ENCODE assay signal across 8 mouse cellular contexts in the genomic region with DNA sequence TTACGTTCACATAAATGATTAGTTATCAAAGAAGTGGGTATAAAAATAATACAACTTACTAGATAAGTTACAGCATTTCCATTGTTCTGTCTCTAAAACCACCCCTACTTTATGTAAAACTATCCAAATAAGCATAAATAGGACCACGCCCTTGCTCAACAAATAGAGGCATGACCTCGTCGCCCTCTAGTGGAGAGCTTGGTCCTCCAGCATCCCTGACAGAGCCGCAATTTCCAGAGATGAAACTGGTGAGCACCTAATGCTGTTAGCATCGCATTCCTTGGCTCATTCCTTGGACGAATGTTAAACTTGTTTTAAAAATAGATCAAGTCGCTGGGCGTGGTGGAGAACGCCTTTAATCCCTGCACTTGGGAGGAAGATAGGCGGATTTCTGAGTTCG. TPM values are rescaled to one million over a fixed set of nuclear protein-coding genes. Genes with fewer than 3 reads are reported as not detected.
DNase-seq lines count a peak whose midpoint lies in the region; ATAC-seq lines count a peak whose summit lies in the region.

No protein-coding gene starts in this region.

- no peaks in the 10 kb centered on the region for H3K36me3 ChIP-seq in kidney, embryonic 16.5 days (ENCODE audit: insufficient read depth, low read length)
- H3K36me3 ChIP-seq in embryonic facial prominence, embryonic 10.5 days (replicated peaks) = no peaks in the 10 kb centered on the region

- H3K9ac ChIP-seq in kidney, embryonic 16.5 days (replicated peaks; ENCODE audit: low read length) = no peak overlapping the region

- no peak for ATAC-seq in kidney, embryonic 16.5 days (ENCODE audit: low FRiP score, low TSS enrichment)
- peak; percentile 99 for ATAC-seq in CD4-positive, CD25-positive, alpha-beta regulatory T cell, adult 4 months
- ATAC-seq in monocyte, adult 5-6 weeks (replicated peaks; ENCODE audit: insufficient number of reproducible peaks, low FRiP score, low TSS enrichment, poor library complexity, severe bottlenecking) = peak; percentile 78

- H3K9me3 ChIP-seq in kidney, embryonic 16.5 days (ENCODE audit: low read length) = 0 out of 2 replicates have a peak, but pooled peaks cover 5% of the 10 kb centered on the region
- no peaks in the 10 kb centered on the region for H3K9me3 ChIP-seq in embryonic facial prominence, embryonic 10.5 days

- no peak overlapping the region for H3K4me3 ChIP-seq in kidney, embryonic 16.5 days (ENCODE audit: low read length)
- H3K4me3 ChIP-seq in embryonic facial prominence, embryonic 10.5 days = no peak overlapping the region

- H3K27me3 ChIP-seq in kidney, embryonic 16.5 days (ENCODE audit: insufficient read depth, low read length) = no peaks in the 10 kb centered on the region
- H3K27me3 ChIP-seq in embryonic facial prominence, embryonic 10.5 days (replicated peaks; ENCODE audit: low read depth, poor library complexity, severe bottlenecking) = no peaks in the 10 kb centered on the region

- DNase-seq in kidney, adult 11 months = peak; percentile 20
- DNase-seq in WW6 (ENCODE audit: low read depth, low spot score) = peak; percentile 43
- peak; percentile 65 for DNase-seq in embryonic facial prominence, embryonic 10.5 days (ENCODE audit: low spot score)
- DNase-seq in left cerebral cortex, postnatal 14 days (ENCODE audit: low spot score in 2 of 2) = peak; percentile 25 to 35
- no peak for DNase-seq in frontal cortex, postnatal 10 days (ENCODE audit: low spot score in 2 of 2)

- WGBS in kidney, embryonic 16.5 days = 47% methylated on average over 12 of the region's 12 CpGs
- whole genome bisulfite sequencing in embryonic facial prominence, embryonic 10.5 days = 35% methylated on average over 12 of the region's 12 CpGs

- no peaks in the 10 kb centered on the region for H3K4me1 ChIP-seq in kidney, embryonic 16.5 days (ENCODE audit: insufficient read depth, low read length)
- no peaks in the 10 kb centered on the region for H3K4me1 ChIP-seq in embryonic facial prominence, embryonic 10.5 days

- intact Hi-C loops in left cerebral cortex, postnatal 14 days (cut with DNase I) = no loop called here

- no peak overlapping the region for H3K4me2 ChIP-seq in kidney, embryonic 16.5 days (replicated peaks; ENCODE audit: low read depth, low read length)

- H3K27ac ChIP-seq in kidney, embryonic 16.5 days (ENCODE audit: low read length) = no peak overlapping the region
- H3K27ac ChIP-seq in embryonic facial prominence, embryonic 10.5 days (replicated peaks) = no peak overlapping the region

RNA-seq across cellular contexts. Expression of a gene that starts 9.7 kb away (rescaled TPM):
- polyA plus RNA-seq in kidney, embryonic 16.5 days (2015; fragmentation: Nextera tagmentation; extraction: Ambion mirVana) = 9.2 and 9.7 TPM in 2 replicates
- polyA plus RNA-seq in CD4-positive, CD25-positive, alpha-beta regulatory T cell, adult 4 months (2017; shearing (Covaris generic)) = 1 to 10 TPM; 4.6 to 9.5 TPM
- polyA plus RNA-seq in embryonic facial prominence, embryonic 10.5 days (2016; fragmentation: Nextera tagmentation; extraction: Ambion mirVana) = 8.6 and 8.7 TPM in 2 replicates
- total RNA-seq in left cerebral cortex, postnatal 14 days (2021) = 1 to 10 TPM; 4.4 to 4.9 TPM
- 1.4 to 4.5 TPM (median 1.9 TPM) in 3 replicates for total RNA-seq in monocyte, adult 5-6 weeks (2017)

RNA-seq across cellular contexts. Expression of a gene that starts 9.8 kb away (rescaled TPM):
- polyA plus RNA-seq in kidney, embryonic 16.5 days (2015; fragmentation: Nextera tagmentation; extraction: Ambion mirVana) = 2.5 and 3.4 TPM in 2 replicates
- under 1 TPM; 0.46 to 0.62 TPM for polyA plus RNA-seq in CD4-positive, CD25-positive, alpha-beta regulatory T cell, adult 4 months (2017; shearing (Covaris generic))
- polyA plus RNA-seq in embryonic facial prominence, embryonic 10.5 days (2016; fragmentation: Nextera tagmentation; extraction: Ambion mirVana) = 1.4 and 2.4 TPM in 2 replicates
- total RNA-seq in left cerebral cortex, postnatal 14 days (2021) = 1 to 10 TPM; 5.5 to 8.3 TPM
- 2.9 TPM in 1 of 3 replicates, not detected in the others for total RNA-seq in monocyte, adult 5-6 weeks (2017)

RNA-seq across cellular contexts. Expression of a gene that starts 45.5 kb away (rescaled TPM):
- polyA plus RNA-seq in kidney, embryonic 16.5 days (2015; fragmentation: Nextera tagmentation; extraction: Ambion mirVana) = 1.4 and 1.6 TPM in 2 replicates
- 1 to 10 TPM; 2.2 to 2.3 TPM for polyA plus RNA-seq in CD4-positive, CD25-positive, alpha-beta regulatory T cell, adult 4 months (2017; shearing (Covaris generic))
- 0.36 and 0.41 TPM in 2 replicates for polyA plus RNA-seq in embryonic facial prominence, embryonic 10.5 days (2016; fragmentation: Nextera tagmentation; extraction: Ambion mirVana)
- total RNA-seq in left cerebral cortex, postnatal 14 days (2021) = 1 to 10 TPM; 3.1 to 4.1 TPM
- total RNA-seq in monocyte, adult 5-6 weeks (2017) = 0.10 to 0.19 TPM in 2 of 3 replicates, not detected in the other

Comparison
In these comparisons a context has a peak if more than half of its experiments do, and no peak if none do; other contexts are left out.
1. DNase-seq: peak in kidney, adult 11 months (single experiment), WW6 (single experiment), embryonic facial prominence, embryonic 10.5 days (single experiment) and left cerebral cortex, postnatal 14 days (2 of 2); none in frontal cortex, postnatal 10 days (0 of 2).